Mouse (Mus musculus) gastrocnemius, adult 18-20 months (tissue): ENCODE measurements around the gene Pth2. TPM values are rescaled to one million over a fixed set of nuclear protein-coding genes. Genes with fewer than 3 reads are reported as not detected.

Experiments
- DNase-seq: peaks from one replicate; pipeline ENCODE4 v3.0.0; 2021; ENCODE audit warnings: low spot score
- total RNA-seq, 2 experiments: library from RNA; stranded (reverse); gene quantifications; 2 replicates each; pipeline ENCODE4 v1.2.3; 2021

The Pth2 gene
- total RNA-seq, 2 experiments from 2014 or later, result not detected

- no peak for DNase-seq
These were observed 15.4 kb downstream of the Pth2 start for GRCm38 (mm10) chr7:45196176-45196535.

GRCm38 (mm10) chr7:45196994-45197393, 16.2 kb downstream of the Pth2 start:
- no peak for DNase-seq

GRCm38 (mm10) chr7:45198435-45198834, 17.6 kb downstream of the Pth2 start:
- DNase-seq, result peak; percentile 76

- DNase-seq, result no peak
These were observed 18.2 kb downstream of the Pth2 start for GRCm38 (mm10) chr7:45198961-45199360.

- DNase-seq, result no peak
These were observed 21.9 kb downstream of the Pth2 start for GRCm38 (mm10) chr7:45202654-45203053.

- DNase-seq, result peak; percentile 80
These were observed 23.8 kb downstream of the Pth2 start, which contains the start of gene Ccdc155 for GRCm38 (mm10) chr7:45204380-45205143. Gene Ccdc155, minus strand, starts transcription at chr7:45204892.

- DNase-seq, result no peak
These were observed 27.5 kb downstream of the Pth2 start for GRCm38 (mm10) chr7:45208260-45208659.

- DNase-seq, result no peak
These were observed 30.3 kb downstream of the Pth2 start for GRCm38 (mm10) chr7:45211070-45211469.

- no peak for DNase-seq
These were observed 31.1 kb downstream of the Pth2 start, which contains the start of gene Dkkl1 for GRCm38 (mm10) chr7:45211851-45212251. Gene Dkkl1, minus strand, starts transcription at chr7:45212147.

GRCm38 (mm10) chr7:45212356-45212755, 31.6 kb downstream of the Pth2 start:
- DNase-seq, result no peak

GRCm38 (mm10) chr7:45213708-45214107, 32.9 kb downstream of the Pth2 start:
- DNase-seq, result no peak

GRCm38 (mm10) chr7:45215673-45216441, 35.1 kb downstream of the Pth2 start, which contains the start of gene Tead2:
Gene Tead2, plus strand, starts transcription at chr7:45215753.
- no peak for DNase-seq

- no peak for DNase-seq
These were observed 35.8 kb downstream of the Pth2 start for GRCm38 (mm10) chr7:45216442-45217183.

- no peak for DNase-seq
These were observed 40.9 kb downstream of the Pth2 start for GRCm38 (mm10) chr7:45221680-45222079.

GRCm38 (mm10) chr7:45224826-45225225, 44.0 kb downstream of the Pth2 start:
- DNase-seq, result no peak

- DNase-seq, result no peak
These were observed 45.6 kb downstream of the Pth2 start for GRCm38 (mm10) chr7:45226421-45226820.

GRCm38 (mm10) chr7:45228548-45228947, 47.8 kb downstream of the Pth2 start:
- DNase-seq, result no peak

GRCm38 (mm10) chr7:45229046-45229445, 48.3 kb downstream of the Pth2 start:
- DNase-seq, result no peak

GRCm38 (mm10) chr7:45229459-45230203, 48.8 kb downstream of the Pth2 start:
- no peak for DNase-seq

GRCm38 (mm10) chr7:45231192-45231591, 50.4 kb downstream of the Pth2 start:
- no peak for DNase-seq
